Mouse (Mus musculus): ENCODE data around the gene Dclre1b.

DNA sequence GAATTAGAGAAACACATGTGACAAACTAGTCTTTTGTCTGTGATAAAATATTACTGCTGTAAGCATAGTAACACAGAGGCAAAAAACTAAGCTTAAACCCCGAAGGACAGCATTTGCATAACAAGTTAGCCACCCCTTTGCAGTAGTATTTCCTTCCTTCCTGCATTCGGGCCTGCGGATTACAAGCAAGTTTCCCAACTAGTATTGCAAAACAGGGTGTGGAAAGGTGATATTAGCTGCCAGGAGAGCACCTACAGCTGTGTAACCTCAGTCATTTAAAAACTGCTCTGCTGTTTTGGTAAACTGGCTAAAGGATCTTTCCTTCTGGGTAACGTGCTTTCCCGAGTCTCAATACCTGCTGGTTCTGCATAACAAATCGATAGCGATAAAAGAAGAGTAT lies 22.0 kb downstream of the Dclre1b start:
- TF ChIP-seq CTCF (IDR thresholded peaks at IDR 0.05; ENCODE audit: low read depth), result no peak
- TF ChIP-seq EP300 (optimal IDR thresholded peaks at IDR 0.05), result no peak

Data from stomach, postnatal 0 days (tissue).